8 mouse cellular contexts compared by ENCODE assay signal in the genomic region with DNA sequence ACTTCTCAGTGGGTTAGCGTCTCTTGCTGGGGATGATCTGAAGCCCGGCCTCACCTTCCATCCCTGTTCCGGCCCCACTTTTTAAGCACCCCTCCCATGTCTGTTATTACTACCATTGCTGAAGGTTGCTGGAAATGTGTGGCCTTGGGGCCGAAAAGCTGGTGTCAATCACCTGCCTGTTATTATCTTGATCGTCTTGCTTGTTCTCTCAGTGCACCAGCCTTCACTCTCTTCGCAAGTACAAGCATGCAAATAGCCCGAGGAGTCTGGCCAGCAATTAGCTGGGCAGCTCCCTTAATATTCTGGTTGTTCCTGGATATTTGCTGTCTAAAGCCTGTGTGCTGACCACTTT. TPM values are rescaled to one million over a fixed set of nuclear protein-coding genes. Genes with fewer than 3 reads are reported as not detected.
A peak's percentile ranks its signal among the peaks of the same experiment; 100 is the strongest.
DNase-seq lines count a peak whose midpoint lies in the region; ATAC-seq lines count a peak whose summit lies in the region.

No protein-coding gene starts in this region.

- H3K4me1 ChIP-seq in embryonic facial prominence, embryonic 13.5 days, result peaks cover 33% of the 10 kb centered on the region
- H3K4me1 ChIP-seq in intestine, embryonic 15.5 days (replicated peaks), result peaks cover 13% of the 10 kb centered on the region; the same call in 1 of the 2 replicates

- H3K4me3 ChIP-seq in embryonic facial prominence, embryonic 13.5 days, result peak overlapping the region; percentile 97
- H3K4me3 ChIP-seq in intestine, embryonic 15.5 days (replicated peaks), result peak overlapping the region; percentile 98

- no peak for ATAC-seq in embryonic facial prominence, embryonic 13.5 days (ENCODE audit: insufficient number of reproducible peaks, insufficient read depth, low FRiP score, low TSS enrichment, low read depth)
- ATAC-seq in intestine, embryonic 15.5 days, result no peak
- ATAC-seq in megakaryocyte-erythroid progenitor cell, adult 5-6 weeks (replicated peaks; ENCODE audit: low FRiP score, low TSS enrichment, poor library complexity, severe bottlenecking), result peak; percentile 32; the same call in 1 of the 2 replicates

- no peaks in the 10 kb centered on the region for H3K27me3 ChIP-seq in embryonic facial prominence, embryonic 13.5 days
- H3K27me3 ChIP-seq in intestine, embryonic 15.5 days (replicated peaks), result no peaks in the 10 kb centered on the region

- H3K9me3 ChIP-seq in embryonic facial prominence, embryonic 13.5 days, result no peaks in the 10 kb centered on the region
- H3K9me3 ChIP-seq in intestine, embryonic 15.5 days, result no peaks in the 10 kb centered on the region

- H3K4me2 ChIP-seq in embryonic facial prominence, embryonic 13.5 days, result peak overlapping the region; percentile 90
- H3K4me2 ChIP-seq in intestine, embryonic 15.5 days (replicated peaks), result peak overlapping the region; percentile 89

- under 1% methylated on average over 7 of the region's 7 CpGs for WGBS in embryonic facial prominence, embryonic 13.5 days
- 1% methylated on average over 7 of the region's 7 CpGs for WGBS in intestine, embryonic 15.5 days

- peak overlapping the region; percentile 98 for H3K9ac ChIP-seq in embryonic facial prominence, embryonic 13.5 days
- H3K9ac ChIP-seq in intestine, embryonic 15.5 days, result peak overlapping the region; percentile 96

- DNase-seq in spleen, adult 12 weeks (ENCODE audit: low spot score), result peak; percentile 15
- no peak for DNase-seq in spleen, postnatal 36 days (ENCODE audit: low spot score in 2 of 2)
- DNase-seq in ovary, adult 18-20 months (ENCODE audit: low spot score), result no peak
- DNase-seq in right cerebral cortex, adult 18-20 months, result no peak
- DNase-seq in layer of hippocampus, adult 11-12 months (ENCODE audit: low spot score), result no peak

- H3K36me3 ChIP-seq in embryonic facial prominence, embryonic 13.5 days, result peaks cover 2% of the 10 kb centered on the region; the same call in 1 of the 2 replicates
- H3K36me3 ChIP-seq in intestine, embryonic 15.5 days, result no peaks in the 10 kb centered on the region

- H3K27ac ChIP-seq in embryonic facial prominence, embryonic 13.5 days, result no peak overlapping the region
- H3K27ac ChIP-seq in intestine, embryonic 15.5 days, result no peak overlapping the region

RNA-seq across cellular contexts. Expression of a gene that starts 1.3 kb away (rescaled TPM):
- polyA plus RNA-seq in embryonic facial prominence, embryonic 13.5 days (2015; fragmentation: Nextera tagmentation; extraction: Ambion mirVana), result 4.7 and 5.3 TPM in 2 replicates
- polyA plus RNA-seq in intestine, embryonic 15.5 days (2015; fragmentation: Nextera tagmentation; extraction: Ambion mirVana), result 2.6 and 3.5 TPM in 2 replicates
- total RNA-seq in megakaryocyte-erythroid progenitor cell, adult 5-6 weeks (2014; fragmentation: Nextera tagmentation), result 6.0 and 15.8 TPM in 2 replicates
- 9.0 and 11.8 TPM in 2 replicates for total RNA-seq in megakaryocyte-erythroid progenitor cell, adult 5-6 weeks (2017)

RNA-seq across cellular contexts. Expression of a gene that starts 11.7 kb away (rescaled TPM):
- polyA plus RNA-seq in embryonic facial prominence, embryonic 13.5 days (2015; fragmentation: Nextera tagmentation; extraction: Ambion mirVana), result 0.15 and 0.21 TPM in 2 replicates
- polyA plus RNA-seq in intestine, embryonic 15.5 days (2015; fragmentation: Nextera tagmentation; extraction: Ambion mirVana), result 0.10 and 0.20 TPM in 2 replicates
- 0.05 TPM in 1 of 2 replicates, not detected in the other for total RNA-seq in megakaryocyte-erythroid progenitor cell, adult 5-6 weeks (2014; fragmentation: Nextera tagmentation)
- total RNA-seq in megakaryocyte-erythroid progenitor cell, adult 5-6 weeks (2017), result not detected in 2 replicates

RNA-seq across cellular contexts. Expression of a gene that starts 48.1 kb away (rescaled TPM):
- 46.6 and 50.1 TPM in 2 replicates for polyA plus RNA-seq in embryonic facial prominence, embryonic 13.5 days (2015; fragmentation: Nextera tagmentation; extraction: Ambion mirVana)
- polyA plus RNA-seq in intestine, embryonic 15.5 days (2015; fragmentation: Nextera tagmentation; extraction: Ambion mirVana), result 55.4 and 60.3 TPM in 2 replicates
- total RNA-seq in megakaryocyte-erythroid progenitor cell, adult 5-6 weeks (2014; fragmentation: Nextera tagmentation), result 38.2 and 48.4 TPM in 2 replicates
- total RNA-seq in megakaryocyte-erythroid progenitor cell, adult 5-6 weeks (2017), result 23.2 and 34.7 TPM in 2 replicates

RNA-seq across cellular contexts. Expression of a gene that starts 51.7 kb away (rescaled TPM):
- polyA plus RNA-seq in embryonic facial prominence, embryonic 13.5 days (2015; fragmentation: Nextera tagmentation; extraction: Ambion mirVana), result 7.7 and 8.4 TPM in 2 replicates
- polyA plus RNA-seq in intestine, embryonic 15.5 days (2015; fragmentation: Nextera tagmentation; extraction: Ambion mirVana), result 4.2 and 4.6 TPM in 2 replicates
- 18.4 and 22.3 TPM in 2 replicates for total RNA-seq in megakaryocyte-erythroid progenitor cell, adult 5-6 weeks (2014; fragmentation: Nextera tagmentation)
- 3.9 and 14.5 TPM in 2 replicates for total RNA-seq in megakaryocyte-erythroid progenitor cell, adult 5-6 weeks (2017)
